Mouse (Mus musculus): ENCODE data around the gene Phlda2.

DNA sequence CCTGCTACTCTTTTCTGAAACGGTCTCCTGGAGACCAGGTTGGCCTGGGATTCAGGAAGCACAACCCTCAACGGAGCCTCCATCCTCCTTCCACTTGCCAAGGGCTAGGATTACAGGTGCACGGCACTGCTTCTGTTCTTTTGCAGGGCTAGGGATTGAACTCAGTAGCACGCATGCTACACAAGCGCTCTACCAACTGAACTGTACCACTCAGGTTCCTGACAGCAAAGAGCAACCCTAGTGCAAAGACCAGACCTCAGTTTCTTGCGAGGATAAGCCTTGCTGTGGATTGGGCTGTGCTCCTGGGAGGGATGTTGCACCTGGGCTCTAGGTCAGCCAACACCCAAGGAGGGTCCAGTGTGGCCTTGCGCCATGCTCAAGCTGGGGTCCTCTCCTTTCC, 3.3 kb upstream of the Phlda2 start:
- TF ChIP-seq CTCF (IDR thresholded peaks at IDR 0.05; ENCODE audit: borderline replicate concordance, control insufficient read depth, extremely low read depth, insufficient read depth, low read length, poor library complexity) (no peak), POLR2A (IDR thresholded peaks at IDR 0.05; ENCODE audit: control insufficient read depth, extremely low read depth, insufficient read depth, low read length, poor library complexity) (no peak)
